Mouse (Mus musculus): Measurements from ENCODE around the gene Grm4. TPM values are rescaled to one million over a fixed set of nuclear protein-coding genes. Genes with fewer than 3 reads are reported as not detected.
"Not testable (repeated sequence)": the region's sequence is repeated elsewhere in the genome, so short reads cannot be mapped to it uniquely, and the experiment has no call there.

The Grm4 gene
- polyA plus RNA-seq, 1 experiment from 2014 or later = 9.1 TPM

GRCm38 (mm10) chr17:27390019-27390418, 131.2 kb downstream of the Grm4 start:
- Histone ChIP-seq H3K36me3 (ENCODE audit: control insufficient read depth, insufficient read depth, low read length) (no peaks in the 10 kb centered on the region), H3K27me3 (ENCODE audit: control insufficient read depth, insufficient read depth, low read length) (peaks cover 3% of the 10 kb centered on the region; the same call in 1 of the 2 replicates), H3K4me1 (ENCODE audit: control insufficient read depth, insufficient read depth, low read length) (peaks cover 13% of the 10 kb centered on the region), H3K27ac (ENCODE audit: low read depth, low read length) (no peak overlapping the region), H3K4me2 (ENCODE audit: low read depth, low read length) (no peak overlapping the region), H3K4me3 (ENCODE audit: low read depth, low read length) (no peak overlapping the region), H3K9ac (replicated peaks; ENCODE audit: low read depth, low read length) (no peak overlapping the region), H3K9me3 (ENCODE audit: control insufficient read depth, low read length) (no peaks in the 10 kb centered on the region)
- 83% methylated on average over 8 of the region's 8 CpGs for WGBS
- ATAC-seq (ENCODE audit: low read depth) = no peak

DNA sequence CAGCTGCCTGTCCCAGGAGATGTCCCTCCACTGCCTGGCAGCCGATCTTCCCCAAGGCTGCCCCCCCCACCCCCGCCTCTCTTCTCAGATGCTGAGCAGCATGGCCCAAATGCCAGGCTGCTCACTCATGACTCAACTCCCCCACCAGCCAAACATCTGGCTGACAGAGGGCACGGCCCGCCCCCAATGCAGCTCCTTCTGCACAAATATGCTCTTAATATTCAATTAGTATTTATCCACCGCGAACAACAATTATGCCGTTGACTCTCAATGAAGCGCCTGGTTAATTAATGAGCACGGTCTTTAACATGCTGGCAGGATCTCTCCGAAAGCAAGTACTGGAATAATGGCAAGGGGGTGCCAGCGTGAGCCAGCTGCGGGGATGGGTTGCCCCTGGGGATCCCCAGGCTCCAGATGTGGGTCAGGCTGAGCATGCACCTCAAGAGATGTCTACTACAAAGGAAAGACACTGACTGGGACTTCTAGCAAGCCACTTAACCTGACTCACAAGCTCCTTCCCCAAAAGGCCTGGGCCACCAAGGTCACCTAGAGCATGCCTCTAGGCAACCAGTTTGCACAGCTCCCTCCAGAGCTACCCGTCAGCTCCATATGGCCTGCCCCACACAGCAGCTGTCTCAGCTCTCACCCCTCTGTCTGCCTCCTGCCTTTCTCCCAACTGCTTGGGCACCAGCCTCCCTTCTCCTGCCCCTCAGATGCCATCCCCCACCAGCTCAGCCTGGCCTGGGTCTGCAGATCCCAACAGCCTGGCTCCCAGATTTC, 131.8 kb downstream of the Grm4 start:
- H3K4me2 ChIP-seq (ENCODE audit: low read depth, low read length) = no peak overlapping the region
- H3K4me1 ChIP-seq (ENCODE audit: control insufficient read depth, insufficient read depth, low read length) = peaks cover 13% of the 10 kb centered on the region
- no peak overlapping the region for H3K27ac ChIP-seq (ENCODE audit: low read depth, low read length)
- 29% methylated on average over 13 of the region's 13 CpGs for WGBS
- peak; percentile 39; the same call in 1 of the 2 replicates for ATAC-seq (ENCODE audit: low read depth)
- no peak overlapping the region for H3K4me3 ChIP-seq (ENCODE audit: low read depth, low read length)
- no peak overlapping the region for H3K9ac ChIP-seq (replicated peaks; ENCODE audit: low read depth, low read length)
- no peaks in the 10 kb centered on the region for H3K9me3 ChIP-seq (ENCODE audit: control insufficient read depth, low read length)
- no peaks in the 10 kb centered on the region for H3K36me3 ChIP-seq (ENCODE audit: control insufficient read depth, insufficient read depth, low read length)
- peaks cover 3% of the 10 kb centered on the region; the same call in 1 of the 2 replicates for H3K27me3 ChIP-seq (ENCODE audit: control insufficient read depth, insufficient read depth, low read length)

DNA sequence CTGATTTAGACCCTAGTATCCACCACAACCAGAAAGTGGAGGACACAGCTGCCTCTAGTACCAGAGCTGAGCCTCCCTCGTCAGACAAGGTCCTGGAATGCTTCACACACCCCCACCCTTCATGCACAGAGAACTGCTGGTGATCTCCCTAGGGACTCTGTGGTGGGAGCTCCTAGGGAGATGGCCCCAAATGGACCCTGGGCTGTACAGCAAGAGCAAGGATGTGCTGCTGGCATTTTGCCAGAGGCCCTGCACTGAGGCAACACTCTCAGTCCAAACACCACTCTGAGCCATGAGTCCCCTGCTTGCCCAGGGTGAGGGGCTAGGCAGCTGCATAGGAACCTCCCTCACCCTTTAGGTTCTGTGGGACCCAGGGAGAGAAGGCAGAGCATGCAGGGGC, 134.8 kb downstream of the Grm4 start:
- H3K27ac ChIP-seq (ENCODE audit: low read depth, low read length) = no peak overlapping the region
- no peak overlapping the region for H3K4me2 ChIP-seq (ENCODE audit: low read depth, low read length)
- H3K4me1 ChIP-seq (ENCODE audit: control insufficient read depth, insufficient read depth, low read length) = peaks cover 8% of the 10 kb centered on the region
- WGBS = 67% methylated on average over 1 of the region's 1 CpGs
- H3K36me3 ChIP-seq (ENCODE audit: control insufficient read depth, insufficient read depth, low read length) = no peaks in the 10 kb centered on the region
- no peak overlapping the region for H3K9ac ChIP-seq (replicated peaks; ENCODE audit: low read depth, low read length)
- no peak overlapping the region for H3K4me3 ChIP-seq (ENCODE audit: low read depth, low read length)
- peaks cover 3% of the 10 kb centered on the region; the same call in 1 of the 2 replicates for H3K27me3 ChIP-seq (ENCODE audit: control insufficient read depth, insufficient read depth, low read length)
- ATAC-seq (ENCODE audit: low read depth) = no peak
- no peaks in the 10 kb centered on the region for H3K9me3 ChIP-seq (ENCODE audit: control insufficient read depth, low read length)

DNA sequence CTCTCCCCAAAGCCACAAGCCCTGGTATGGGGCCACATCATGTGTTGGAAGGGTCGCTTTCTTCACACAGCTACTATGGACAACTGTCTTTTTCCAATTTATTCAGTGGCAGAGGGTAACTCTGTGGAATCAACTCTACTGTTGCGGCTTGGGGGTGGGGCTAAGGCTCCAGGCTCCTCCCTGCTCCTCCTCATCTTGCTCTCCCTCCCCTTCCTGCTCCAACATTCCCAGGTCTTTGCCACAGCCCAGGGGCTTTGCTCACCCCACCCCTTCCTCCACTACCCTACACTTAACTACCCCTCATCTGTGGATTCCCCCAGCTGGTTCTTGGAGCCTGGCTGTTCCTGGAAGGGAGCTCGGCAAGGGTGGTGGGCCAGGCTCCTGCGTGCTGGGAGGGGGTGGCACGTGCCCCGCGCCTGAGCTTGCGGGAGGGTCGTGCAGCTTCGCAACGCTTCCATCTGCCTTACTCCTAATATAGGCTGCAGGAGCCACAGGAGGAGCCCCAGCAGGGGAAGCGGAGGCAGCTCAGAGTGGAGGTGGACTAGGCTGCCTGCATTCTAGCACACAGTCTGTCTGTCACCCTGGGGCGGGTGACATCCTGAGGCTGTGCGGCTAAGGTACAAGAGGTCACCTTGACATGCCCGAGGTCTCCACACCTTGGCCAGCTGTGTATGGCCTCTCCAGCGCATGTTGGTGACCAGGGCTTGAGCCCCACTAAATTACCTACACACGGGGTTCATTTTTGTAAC, 135.5 kb downstream of the Grm4 start:
- no peak overlapping the region for H3K9ac ChIP-seq (replicated peaks; ENCODE audit: low read depth, low read length)
- no peak overlapping the region for H3K4me2 ChIP-seq (ENCODE audit: low read depth, low read length)
- H3K27me3 ChIP-seq (ENCODE audit: control insufficient read depth, insufficient read depth, low read length) = peaks cover 3% of the 10 kb centered on the region; the same call in 1 of the 2 replicates
- H3K36me3 ChIP-seq (ENCODE audit: control insufficient read depth, insufficient read depth, low read length) = no peaks in the 10 kb centered on the region
- ATAC-seq (ENCODE audit: low read depth) = no peak
- H3K4me1 ChIP-seq (ENCODE audit: control insufficient read depth, insufficient read depth, low read length) = peaks cover 8% of the 10 kb centered on the region
- no peak overlapping the region for H3K27ac ChIP-seq (ENCODE audit: low read depth, low read length)
- no peaks in the 10 kb centered on the region for H3K9me3 ChIP-seq (ENCODE audit: control insufficient read depth, low read length)
- WGBS = 45% methylated on average over 17 of the region's 17 CpGs
- H3K4me3 ChIP-seq (ENCODE audit: low read depth, low read length) = no peak overlapping the region

DNA sequence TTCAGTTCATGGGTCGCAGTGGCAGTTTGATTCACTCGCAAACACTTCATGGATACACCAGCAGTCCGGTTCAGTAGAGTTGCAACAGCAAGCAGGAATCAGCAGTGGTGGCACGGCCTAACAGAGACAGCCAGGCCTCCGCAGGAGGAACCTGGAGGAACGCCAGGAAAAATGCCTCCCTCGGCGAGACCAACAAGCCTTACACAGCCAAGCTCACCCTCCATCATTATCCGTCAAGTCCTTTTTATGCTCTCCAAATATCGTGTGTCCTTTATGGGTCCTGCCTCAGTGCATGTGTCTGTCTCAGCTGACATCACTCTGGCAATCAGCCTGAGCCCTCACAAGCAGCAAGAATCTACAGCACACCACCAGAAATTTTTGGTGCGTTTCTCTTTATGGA, 138.3 kb downstream of the Grm4 start:
- peaks cover 3% of the 10 kb centered on the region; the same call in 1 of the 2 replicates for H3K27me3 ChIP-seq (ENCODE audit: control insufficient read depth, insufficient read depth, low read length)
- WGBS = 80% methylated on average over 11 of the region's 11 CpGs
- H3K36me3 ChIP-seq (ENCODE audit: control insufficient read depth, insufficient read depth, low read length) = no peaks in the 10 kb centered on the region
- peaks cover 3% of the 10 kb centered on the region; the same call in 1 of the 2 replicates for H3K4me1 ChIP-seq (ENCODE audit: control insufficient read depth, insufficient read depth, low read length)
- no peak overlapping the region for H3K9ac ChIP-seq (replicated peaks; ENCODE audit: low read depth, low read length)
- no peak for ATAC-seq (ENCODE audit: low read depth)
- H3K27ac ChIP-seq (ENCODE audit: low read depth, low read length) = no peak overlapping the region
- H3K9me3 ChIP-seq (ENCODE audit: control insufficient read depth, low read length) = no peaks in the 10 kb centered on the region
- H3K4me2 ChIP-seq (ENCODE audit: low read depth, low read length) = no peak overlapping the region
- H3K4me3 ChIP-seq (ENCODE audit: low read depth, low read length) = no peak overlapping the region

GRCm38 (mm10) chr17:27380911-27381459, 140.2 kb downstream of the Grm4 start:
- H3K27ac ChIP-seq (ENCODE audit: low read depth, low read length); H3K9ac ChIP-seq (replicated peaks; ENCODE audit: low read depth, low read length); H3K9me3 ChIP-seq (ENCODE audit: control insufficient read depth, low read length); H3K36me3 ChIP-seq (ENCODE audit: control insufficient read depth, insufficient read depth, low read length); ATAC-seq (ENCODE audit: low read depth); H3K4me1 ChIP-seq (ENCODE audit: control insufficient read depth, insufficient read depth, low read length); H3K4me2 ChIP-seq (ENCODE audit: low read depth, low read length); H3K27me3 ChIP-seq (ENCODE audit: control insufficient read depth, insufficient read depth, low read length); H3K4me3 ChIP-seq (ENCODE audit: low read depth, low read length): not testable (repeated sequence)
- WGBS = 84% methylated on average over 8 of the region's 9 CpGs

DNA sequence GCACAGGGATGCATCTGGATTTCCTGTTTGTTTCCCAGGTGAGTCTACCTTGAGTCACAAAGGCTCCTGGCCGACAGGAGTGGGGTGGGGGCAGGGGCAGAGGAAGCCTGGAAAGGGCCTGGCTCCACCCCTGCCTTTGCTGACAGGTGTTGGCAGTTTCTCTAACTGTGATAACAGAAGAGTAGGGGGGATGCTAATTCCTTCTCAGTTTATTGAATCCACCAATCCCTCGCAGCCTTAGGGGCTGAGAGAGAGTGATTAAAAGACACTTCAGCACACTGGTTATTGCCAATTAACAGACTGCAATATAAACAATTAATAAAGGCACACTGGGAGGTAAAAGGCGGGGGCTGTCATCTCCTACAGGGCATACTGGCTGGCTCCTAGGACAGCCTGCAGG, 142.2 kb downstream of the Grm4 start:
- 19% methylated on average over 3 of the region's 3 CpGs for WGBS
- no peaks in the 10 kb centered on the region for H3K9me3 ChIP-seq (ENCODE audit: control insufficient read depth, low read length)
- no peak overlapping the region for H3K4me3 ChIP-seq (ENCODE audit: low read depth, low read length)
- H3K4me2 ChIP-seq (ENCODE audit: low read depth, low read length) = no peak overlapping the region
- peak; percentile 77 for ATAC-seq (ENCODE audit: low read depth)
- no peak overlapping the region for H3K27ac ChIP-seq (ENCODE audit: low read depth, low read length)
- peaks cover 3% of the 10 kb centered on the region; the same call in 1 of the 2 replicates for H3K4me1 ChIP-seq (ENCODE audit: control insufficient read depth, insufficient read depth, low read length)
- H3K27me3 ChIP-seq (ENCODE audit: control insufficient read depth, insufficient read depth, low read length) = no peaks in the 10 kb centered on the region
- no peaks in the 10 kb centered on the region for H3K36me3 ChIP-seq (ENCODE audit: control insufficient read depth, insufficient read depth, low read length)
- no peak overlapping the region for H3K9ac ChIP-seq (replicated peaks; ENCODE audit: low read depth, low read length)

- H3K9me3 ChIP-seq (ENCODE audit: control insufficient read depth, low read length) = no peaks in the 10 kb centered on the region
- no peaks in the 10 kb centered on the region for H3K27me3 ChIP-seq (ENCODE audit: control insufficient read depth, insufficient read depth, low read length)
- H3K4me3 ChIP-seq (ENCODE audit: low read depth, low read length) = no peak overlapping the region
- ATAC-seq (ENCODE audit: low read depth) = no peak
- no peak overlapping the region for H3K9ac ChIP-seq (replicated peaks; ENCODE audit: low read depth, low read length)
- H3K27ac ChIP-seq (ENCODE audit: low read depth, low read length) = no peak overlapping the region
- WGBS = 95% methylated on average over 1 of the region's 1 CpGs
- H3K4me1 ChIP-seq (ENCODE audit: control insufficient read depth, insufficient read depth, low read length) = peaks cover 3% of the 10 kb centered on the region; the same call in 1 of the 2 replicates
- H3K36me3 ChIP-seq (ENCODE audit: control insufficient read depth, insufficient read depth, low read length) = no peaks in the 10 kb centered on the region
- no peak overlapping the region for H3K4me2 ChIP-seq (ENCODE audit: low read depth, low read length)
Measured at GRCm38 (mm10) chr17:27377151-27377550, 144.1 kb downstream of the Grm4 start.

- Histone ChIP-seq H3K27me3 (ENCODE audit: control insufficient read depth, insufficient read depth, low read length) (no peaks in the 10 kb centered on the region), H3K4me2 (ENCODE audit: low read depth, low read length) (no peak overlapping the region), H3K9ac (replicated peaks; ENCODE audit: low read depth, low read length) (no peak overlapping the region), H3K4me3 (ENCODE audit: low read depth, low read length) (no peak overlapping the region), H3K9me3 (ENCODE audit: control insufficient read depth, low read length) (no peaks in the 10 kb centered on the region), H3K27ac (ENCODE audit: low read depth, low read length) (no peak overlapping the region), H3K36me3 (ENCODE audit: control insufficient read depth, insufficient read depth, low read length) (no peaks in the 10 kb centered on the region), H3K4me1 (ENCODE audit: control insufficient read depth, insufficient read depth, low read length) (peaks cover 3% of the 10 kb centered on the region; the same call in 1 of the 2 replicates)
- WGBS = 79% methylated on average over 5 of the region's 5 CpGs
- no peak for ATAC-seq (ENCODE audit: low read depth)
Measured at GRCm38 (mm10) chr17:27375551-27375950, 145.7 kb downstream of the Grm4 start.
